Mouse (Mus musculus) brain, embryonic 18.5 days (tissue): ENCODE data around the gene Rbm26.

ENCODE experiments used
- DNase-seq: peaks from one replicate; pipeline ENCODE4 v3.0.0-alpha.2; 2012; ENCODE audit warnings: low read depth, low spot score

The Rbm26 gene

DNA sequence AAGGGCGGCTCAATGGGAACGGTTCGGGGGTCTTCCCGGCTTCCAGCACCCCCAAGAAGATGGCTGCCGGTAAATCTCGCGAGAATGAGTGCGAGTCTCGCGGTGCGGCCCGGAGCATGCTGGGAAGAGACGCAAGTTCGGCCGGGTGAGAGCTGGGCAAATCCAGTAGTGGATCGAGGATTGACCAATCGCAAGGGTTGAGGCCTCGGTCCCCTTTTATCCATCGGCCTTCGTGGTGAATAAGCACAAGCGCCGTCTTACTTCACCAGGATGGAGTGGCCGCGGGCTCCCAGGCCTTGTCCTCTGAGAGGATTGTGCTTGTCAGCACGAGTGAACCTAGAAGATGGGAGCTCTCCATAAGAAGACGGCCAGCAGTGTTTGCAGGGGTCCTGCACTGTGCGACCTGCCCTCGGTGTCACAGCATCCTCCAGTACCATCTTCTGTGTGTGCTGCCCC is at the start of gene Rbm26:
Rbm26 (minus strand) TSS at position 90 of the 456 bp plus-strand sequence.
- DNase-seq = peak; percentile 91

DNA sequence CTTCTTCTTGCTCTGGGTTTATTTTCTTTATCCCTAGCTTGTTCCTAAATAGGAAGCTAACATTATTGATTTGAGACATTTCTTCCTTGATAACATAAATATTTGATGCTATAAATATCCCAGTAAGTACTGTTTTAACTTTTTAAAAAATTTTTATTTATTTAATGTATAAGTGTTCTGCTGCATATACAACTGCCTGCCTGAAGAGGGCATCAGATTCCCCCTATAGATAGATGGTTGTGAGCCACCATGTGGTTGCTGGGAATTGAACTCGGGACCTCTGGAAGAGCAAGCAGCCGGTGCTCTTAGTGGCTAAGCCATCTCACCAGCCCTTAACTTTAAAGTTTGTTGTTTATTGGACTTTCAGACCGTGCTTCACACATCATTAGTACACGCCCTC is 48.7 kb upstream of the Rbm26 start:
- no peak for DNase-seq

DNA sequence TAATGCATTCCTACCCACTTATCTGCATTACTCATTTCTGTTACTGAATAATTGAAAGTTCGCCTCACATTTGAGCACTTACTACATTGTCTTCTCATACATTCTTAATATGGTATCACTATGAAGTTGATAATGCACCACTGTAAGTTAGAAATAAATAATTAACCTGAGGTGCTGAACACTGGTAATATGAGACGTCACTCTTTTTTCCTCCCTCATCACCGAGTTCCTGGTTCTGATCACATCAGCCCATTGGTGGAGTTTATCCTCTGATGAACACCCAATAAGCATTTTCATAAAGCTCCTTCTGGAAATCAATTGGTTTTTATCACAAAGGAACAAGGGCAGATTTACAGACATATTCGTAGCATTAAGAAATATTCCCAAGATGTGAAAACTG is 45.1 kb upstream of the Rbm26 start:
- DNase-seq = no peak

DNA sequence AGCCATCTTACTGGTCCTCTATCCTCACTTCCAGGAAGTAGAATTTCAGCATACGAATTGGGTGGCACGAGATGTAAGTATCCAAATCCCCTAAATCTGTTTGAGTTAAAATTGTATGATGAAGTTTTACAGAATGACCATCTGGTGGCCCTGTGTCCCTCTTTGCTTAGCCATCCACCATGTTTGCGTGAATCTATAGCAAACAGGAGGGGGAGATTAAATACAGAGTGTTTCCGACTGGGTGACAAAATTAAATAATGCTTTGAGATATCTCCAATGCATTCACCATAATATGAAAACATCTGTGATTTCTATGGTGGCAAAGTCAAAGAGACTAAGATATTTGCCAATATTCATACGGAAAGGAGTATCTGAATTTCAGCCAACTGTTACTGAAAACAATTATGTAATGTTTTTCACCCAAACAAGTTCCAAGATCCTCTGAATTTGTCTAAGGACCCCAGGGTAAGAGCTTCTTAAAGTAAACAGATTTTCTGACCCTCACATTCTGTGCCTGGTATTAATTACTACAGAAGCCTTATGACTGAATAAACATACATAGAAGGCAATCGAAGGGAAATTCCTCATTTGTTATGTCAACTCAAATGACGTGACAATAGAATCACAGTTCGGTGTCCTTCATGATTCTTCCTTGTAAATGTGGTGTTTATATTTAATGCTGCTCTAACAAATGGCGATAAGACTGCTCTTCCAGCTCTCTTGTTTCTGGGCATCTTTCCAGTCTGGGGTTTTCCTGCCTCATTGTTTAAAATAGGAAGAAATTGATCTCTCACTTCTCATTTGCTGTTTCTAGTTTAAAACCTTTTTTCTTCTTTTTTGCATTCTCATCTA is 42.6 kb upstream of the Rbm26 start:
- peak; percentile 4 for DNase-seq

DNA sequence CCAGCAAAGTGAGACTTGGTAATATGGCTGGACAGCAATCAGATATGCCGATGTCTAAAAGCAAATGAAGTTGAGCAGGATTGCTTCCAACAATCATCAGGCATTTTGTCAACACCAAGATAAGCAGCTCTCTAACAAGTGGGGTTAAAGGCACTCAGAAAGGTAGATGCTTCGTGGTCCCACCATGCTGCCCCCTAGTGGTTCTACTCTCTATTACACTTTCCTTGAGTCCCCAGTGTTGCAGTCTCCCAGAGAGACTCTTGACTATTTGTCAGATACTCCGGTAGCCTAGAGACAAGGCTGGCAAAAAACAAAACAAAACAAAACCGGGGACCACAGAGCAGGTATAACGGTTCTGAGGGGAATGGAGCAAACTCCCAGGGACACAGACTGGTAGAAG is 21.3 kb upstream of the Rbm26 start:
- no peak for DNase-seq

DNA sequence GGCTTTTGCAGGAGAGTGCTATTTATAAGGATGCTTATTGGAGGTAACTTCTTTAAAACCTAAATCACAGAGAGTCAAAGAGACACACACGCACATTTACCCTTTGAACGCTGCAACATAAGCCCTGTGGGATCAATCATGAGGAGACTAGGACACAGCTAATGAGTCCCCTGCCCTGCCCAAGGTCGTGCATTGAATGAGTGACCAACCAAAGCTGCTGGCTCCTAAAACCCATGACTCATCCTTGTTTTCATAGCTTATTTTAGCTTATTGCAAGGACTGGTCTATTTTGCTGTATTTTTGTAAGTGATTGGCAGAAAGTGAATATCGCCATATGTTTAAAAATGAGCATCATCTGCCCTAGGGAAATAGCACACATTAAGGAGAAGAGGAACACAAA is 17.6 kb upstream of the Rbm26 start:
- no peak for DNase-seq

DNA sequence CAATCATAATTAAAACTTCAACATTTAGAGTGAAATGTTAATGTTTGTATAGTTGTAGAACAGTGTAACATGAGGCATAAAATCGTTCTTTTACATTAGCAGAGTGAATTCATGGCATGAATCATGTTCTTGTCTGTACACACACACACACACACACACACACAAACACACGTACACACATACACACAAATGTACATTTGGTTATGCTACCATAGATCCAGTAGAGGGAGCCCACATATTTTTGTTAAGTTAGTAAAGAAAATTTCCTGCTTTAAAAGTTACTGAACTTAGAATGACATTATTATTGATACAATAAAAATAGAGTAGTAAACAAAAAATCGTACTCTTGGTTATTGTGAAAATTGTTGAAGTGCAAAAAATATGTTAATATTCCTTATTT is 7.7 kb upstream of the Rbm26 start:
- no peak for DNase-seq

DNA sequence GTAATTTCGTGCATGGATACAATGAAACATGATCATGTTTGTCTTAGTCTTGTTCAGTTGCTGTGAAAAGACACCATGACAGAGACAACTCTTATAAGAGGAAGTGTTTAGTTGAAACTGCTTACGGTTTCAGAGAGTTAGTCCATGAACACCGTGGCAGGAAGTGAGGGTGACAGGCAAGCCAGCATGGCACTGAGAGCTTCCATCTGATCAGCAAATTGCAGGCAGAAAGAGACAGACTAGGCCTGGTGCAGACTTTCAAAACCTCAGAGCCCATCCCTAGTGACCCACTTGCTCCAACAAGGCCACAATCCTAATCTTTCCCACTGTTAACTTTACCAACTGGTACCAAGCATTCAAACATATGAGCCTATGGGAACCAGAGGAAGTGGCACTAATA is 5.7 kb upstream of the Rbm26 start:
- DNase-seq = no peak

DNA sequence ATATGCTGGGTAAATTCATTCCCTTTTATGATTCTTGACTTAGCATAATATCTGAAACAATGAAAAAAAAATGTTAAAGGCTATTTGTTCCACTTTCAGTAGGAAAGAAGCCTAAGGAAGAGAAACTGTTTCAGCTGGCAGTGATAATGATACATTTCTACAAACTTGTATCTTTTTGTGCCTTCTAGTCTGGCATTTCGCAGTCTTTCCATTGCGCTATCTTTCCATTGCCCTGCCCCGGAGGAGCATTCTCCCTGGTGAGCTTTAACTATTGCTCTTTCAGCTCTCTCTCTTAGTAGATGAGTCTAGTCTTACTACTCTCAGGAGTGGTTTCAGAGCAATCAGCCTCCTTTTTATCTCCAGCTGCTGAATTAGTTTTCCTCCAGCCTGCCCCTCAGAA is 2.6 kb upstream of the Rbm26 start:
- no peak for DNase-seq

DNA sequence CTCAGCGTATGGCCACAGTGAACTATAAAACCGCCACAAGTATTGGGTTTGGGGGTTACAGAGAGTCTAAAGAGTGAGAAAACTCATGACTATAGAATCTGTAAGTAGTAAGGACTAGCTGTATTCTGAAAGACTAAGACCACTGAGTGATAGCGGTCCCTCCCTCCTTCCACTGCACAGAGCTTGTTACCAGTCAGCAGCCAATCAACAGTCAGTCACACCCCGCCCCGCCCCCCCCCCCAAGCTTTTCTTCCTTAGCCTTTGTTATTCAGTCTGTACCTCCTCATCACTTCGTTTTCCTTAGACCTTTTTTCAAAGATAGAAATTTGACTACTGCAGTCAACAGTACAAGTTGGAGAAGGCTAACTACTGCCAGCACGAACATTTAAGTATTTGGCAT is 1.9 kb upstream of the Rbm26 start:
- no peak for DNase-seq

DNA sequence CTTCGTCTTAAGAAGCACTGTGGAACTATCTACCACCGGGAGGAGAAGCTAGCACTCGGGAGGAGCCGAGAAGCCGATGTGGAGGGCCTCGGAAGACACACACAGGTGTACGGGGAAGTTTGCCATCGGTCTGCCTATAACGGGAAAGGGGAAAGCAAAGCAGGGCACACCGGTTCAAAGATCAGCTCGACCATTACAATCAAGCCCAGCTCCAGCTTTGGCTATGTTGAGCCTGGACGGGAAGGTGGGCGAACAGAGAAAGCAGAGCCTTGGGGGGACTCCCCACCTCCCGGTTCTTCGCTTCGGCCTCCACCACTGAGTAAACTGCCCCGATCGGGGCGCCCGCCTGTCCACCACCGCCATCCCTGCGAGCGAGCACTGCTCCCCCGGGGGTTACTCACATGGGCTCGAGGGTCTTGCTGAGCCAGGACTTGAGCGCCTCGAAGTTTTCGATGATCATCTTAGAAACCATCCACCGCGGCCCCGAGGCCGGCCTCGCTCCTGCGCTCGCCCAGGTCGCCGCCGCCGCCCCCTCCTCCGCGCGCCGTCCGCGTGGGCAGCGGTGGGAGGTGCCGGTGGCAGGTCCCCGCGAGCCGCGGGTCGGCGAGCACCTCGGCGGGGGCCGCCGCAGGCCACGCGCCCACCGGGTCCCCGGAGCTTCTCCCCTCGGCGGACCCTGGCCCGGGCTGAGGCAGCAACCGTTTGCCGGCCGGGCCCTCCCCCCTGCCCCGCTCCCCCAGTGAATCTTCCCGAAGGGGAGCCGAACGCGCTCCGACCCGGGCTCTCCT is 552 bp downstream of the Rbm26 start:
- no peak for DNase-seq

DNA sequence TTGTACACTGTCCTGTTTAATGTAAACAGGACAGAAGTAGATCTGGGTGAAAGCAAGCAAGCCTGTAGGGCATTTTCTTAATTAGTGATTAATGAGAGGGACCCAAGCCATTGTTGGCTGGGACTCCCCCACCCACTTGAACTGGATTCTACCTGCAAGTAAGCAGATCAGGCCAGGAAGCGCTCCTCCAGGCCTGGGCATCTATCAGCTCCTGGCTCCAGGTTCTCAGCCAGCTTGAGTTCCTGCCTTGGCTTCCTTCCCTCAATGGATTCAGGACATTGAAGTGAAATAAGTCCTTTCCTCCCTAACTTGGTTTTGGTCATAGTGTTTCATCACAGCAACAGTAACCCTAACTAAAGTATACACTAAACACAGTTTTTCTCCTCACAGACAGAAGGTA is 9.9 kb downstream of the Rbm26 start:
- DNase-seq = no peak

DNA sequence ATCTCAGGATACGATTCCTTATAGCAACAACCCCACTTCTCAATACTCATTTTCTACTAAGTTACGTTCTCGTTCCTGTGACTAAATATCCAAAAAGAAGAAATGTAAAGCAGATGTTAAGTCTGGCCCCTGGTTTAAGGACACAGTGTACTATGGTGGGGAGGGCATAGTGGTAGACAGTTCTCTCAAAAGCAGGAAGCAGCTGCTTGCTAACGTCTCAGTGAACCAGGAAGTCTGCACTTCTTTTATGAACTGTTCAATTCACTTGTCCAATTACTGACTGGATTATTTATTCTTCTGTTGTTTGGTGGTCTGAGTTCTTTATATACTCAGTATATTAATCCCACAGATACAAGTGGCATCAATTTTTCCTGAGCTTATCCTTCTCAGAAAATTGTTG is 12.3 kb downstream of the Rbm26 start:
- DNase-seq = no peak

DNA sequence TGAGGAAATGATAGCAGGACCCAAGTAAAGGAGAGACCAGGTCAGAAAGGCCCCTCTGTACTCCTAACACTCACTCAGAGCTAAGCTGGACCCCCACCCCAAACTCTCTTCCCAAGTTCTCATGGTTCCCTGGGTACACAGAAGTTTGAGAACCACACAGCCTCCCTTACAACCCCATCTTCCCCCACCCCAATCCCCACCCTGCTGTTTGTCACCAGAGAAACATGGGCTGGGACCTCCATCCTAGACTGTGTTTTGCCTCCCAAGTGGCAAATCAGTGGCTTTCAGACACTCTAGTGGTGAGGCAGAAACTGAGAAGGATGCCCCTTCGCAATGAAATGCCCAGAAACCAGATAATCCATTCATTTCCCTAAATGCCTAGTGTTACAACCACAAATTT is 15.8 kb downstream of the Rbm26 start:
- no peak for DNase-seq

DNA sequence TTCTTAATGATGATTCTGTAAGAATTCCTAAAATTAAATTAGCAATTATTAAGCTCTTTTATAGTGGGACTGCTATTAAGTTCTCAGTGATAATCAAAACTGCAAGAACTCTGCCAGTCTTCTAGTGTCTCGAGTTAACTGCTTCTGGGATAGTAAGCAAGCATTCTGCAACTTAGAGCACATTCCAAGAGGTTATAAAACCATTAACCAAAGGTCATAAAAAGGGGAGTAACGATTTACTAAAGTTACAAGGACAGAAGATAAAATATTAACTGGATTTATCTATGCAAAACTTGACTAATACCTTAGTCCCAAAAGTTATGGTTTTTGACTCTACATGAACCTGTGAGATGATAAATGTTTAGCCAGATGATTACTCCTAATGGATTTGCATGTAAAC is 18.6 kb downstream of the Rbm26 start:
- no peak for DNase-seq

DNA sequence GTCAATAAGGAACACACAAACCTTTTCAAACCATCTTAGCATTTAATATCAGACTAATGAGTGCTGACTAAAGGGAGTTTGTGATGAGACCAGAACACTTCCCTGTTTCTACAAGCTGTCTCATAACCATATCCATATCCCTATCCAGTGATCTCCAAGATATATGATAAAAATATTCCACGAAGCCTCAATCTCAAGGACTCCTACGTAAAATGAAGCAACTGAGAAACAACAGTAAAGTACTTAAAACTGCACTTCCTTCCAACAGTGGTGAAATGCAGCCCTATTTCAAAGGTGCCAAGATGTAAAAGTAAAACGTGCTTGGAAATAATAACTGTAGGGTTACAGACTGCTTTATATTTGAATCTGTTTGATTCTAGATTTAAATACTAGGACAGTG is 43.1 kb downstream of the Rbm26 start:
- no peak for DNase-seq

DNA sequence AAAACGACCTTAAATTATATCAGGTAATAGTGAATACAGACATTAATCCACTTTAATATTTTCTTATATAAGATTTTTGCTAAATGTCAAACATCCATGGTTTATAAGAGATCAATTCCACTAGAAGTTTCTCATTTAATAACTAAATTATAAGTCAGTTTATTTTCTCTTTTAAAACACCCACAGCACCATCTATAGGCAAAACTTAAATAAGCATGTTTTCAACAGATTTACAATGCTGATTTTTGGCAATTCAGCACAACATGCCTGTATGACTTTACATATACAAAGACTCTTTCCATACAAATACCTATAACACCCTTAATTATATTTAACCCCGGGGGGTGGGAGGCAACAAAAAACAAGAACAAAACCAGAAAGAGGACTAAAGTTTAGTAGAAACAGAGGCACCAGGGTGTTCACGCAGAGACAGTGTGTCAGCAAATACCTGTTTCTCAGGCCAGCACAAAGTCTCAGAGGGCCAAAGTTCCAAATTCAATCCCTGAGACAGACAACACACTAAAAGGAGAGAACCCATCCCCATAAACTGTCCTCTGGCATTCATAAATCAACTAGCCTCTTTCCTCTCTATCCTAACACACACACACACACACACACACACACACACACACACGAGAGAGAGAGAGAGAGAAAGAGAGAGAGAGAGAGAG is 49.3 kb downstream of the Rbm26 start:
- no peak for DNase-seq

DNA sequence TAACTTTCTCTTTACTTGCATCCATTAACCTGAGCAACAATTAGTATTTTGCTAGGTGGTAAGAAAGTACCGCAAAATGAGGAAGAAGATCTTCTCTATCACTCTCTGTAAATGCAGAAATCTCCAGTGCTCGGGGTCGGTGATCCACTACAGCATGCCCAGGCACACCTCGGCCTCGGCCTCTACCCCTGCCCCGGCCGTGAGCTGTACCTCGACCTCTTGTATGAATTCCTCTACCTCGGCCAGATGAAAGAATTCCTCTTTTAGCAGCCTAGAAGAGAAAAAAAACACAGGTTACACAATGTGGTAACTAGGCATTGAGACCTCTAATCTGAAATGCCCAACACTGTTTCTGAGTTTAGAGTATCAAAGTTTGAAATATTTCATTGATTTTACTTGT is 52.6 kb downstream of the Rbm26 start:
- no peak for DNase-seq

DNA sequence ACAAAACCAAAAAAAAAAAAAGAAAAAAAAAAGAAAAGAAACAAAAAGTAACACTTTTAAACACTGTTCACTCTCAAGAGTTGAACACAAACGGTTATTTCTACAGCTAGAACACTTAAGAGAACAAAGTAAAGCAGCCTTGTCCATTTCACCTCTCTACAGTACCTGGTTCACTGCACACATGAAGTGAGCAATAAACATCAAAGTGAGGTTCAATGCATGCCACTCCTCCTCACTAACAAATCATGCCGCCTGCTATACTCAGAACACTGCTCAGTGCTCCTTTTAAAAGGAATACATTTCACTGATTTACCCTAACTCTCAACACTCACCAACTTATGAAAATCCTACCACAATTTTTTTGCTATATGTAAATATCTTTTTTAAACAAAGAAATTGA is 61.7 kb downstream of the Rbm26 start:
- DNase-seq = no peak

DNA sequence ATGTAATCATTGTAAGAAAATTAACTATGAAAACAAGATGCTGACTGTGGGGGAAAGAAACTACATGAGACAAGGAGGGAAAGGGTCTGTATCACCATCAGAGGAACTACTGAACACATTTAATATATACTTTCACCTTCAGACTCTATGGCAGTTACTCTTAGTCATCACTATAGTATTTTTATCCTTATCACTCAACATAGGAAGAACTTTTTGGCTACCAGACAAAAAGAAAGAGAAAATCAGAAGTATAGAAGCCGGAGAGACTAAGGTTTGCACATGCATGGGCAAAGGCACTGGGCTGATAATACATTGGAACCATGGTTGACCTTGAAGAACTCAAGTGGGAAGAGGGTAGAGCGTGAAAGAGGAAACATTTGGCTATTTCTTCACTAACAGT is 70.9 kb downstream of the Rbm26 start:
- no peak for DNase-seq

DNA sequence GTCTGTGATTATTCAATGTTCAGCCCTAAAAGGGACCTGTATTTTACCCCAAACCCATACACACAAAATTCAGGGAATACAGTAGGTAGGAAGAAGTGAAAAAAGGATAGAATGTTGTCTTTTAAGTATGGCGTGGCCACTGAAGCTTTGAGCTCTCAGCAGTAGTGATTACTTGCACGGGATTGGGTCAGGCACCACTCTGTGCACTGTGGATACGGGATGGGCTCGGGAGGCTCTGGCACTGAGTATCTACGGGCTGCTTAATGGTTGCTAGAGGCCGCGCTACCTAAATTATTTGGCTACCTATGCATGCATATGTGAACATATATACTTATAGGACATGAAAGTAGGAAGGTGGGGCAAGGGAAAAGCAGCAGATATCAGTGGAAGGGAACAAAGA is 78.3 kb downstream of the Rbm26 start:
- DNase-seq = no peak

DNA sequence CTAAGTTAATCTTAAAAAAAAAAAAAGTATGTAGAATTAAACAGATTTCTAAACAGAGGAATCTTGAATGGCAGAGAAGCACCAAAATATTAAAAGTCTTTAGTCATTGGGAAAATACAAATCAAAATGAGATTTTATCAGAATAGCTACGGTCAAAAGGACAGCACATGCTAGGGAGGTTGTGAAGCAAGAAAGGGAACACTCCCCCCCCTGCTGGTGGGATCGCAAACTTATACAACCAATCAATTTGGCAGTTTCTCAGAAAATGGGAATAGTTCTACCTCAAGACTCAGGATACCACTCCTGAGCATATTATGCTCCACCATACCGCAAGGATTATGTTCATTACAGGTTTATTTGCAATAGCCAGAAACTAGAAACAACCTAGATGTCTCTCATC is 80.9 kb downstream of the Rbm26 start:
- no peak for DNase-seq

DNA sequence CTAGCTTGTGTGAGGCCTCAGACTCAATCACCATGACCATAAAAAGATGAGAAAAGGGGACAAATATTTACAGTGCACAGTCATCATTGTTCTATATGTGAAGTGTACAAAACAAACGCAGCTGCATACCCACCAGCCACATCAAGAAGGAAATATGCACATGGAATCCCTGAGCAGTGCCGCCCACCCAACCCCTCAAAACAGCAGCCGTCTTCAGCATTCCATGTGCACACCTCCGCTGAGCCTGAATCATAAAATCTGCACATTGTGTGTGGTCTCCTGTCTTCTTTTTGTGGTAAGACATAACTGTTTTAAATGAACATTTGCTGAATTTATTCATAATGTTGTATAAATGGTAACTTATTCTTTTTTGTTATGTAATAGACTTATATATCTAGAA is 90.1 kb downstream of the Rbm26 start:
- no peak for DNase-seq
